Mouse (Mus musculus): ENCODE data around the gene Ptprn2. TPM values are rescaled to one million over a fixed set of nuclear protein-coding genes. Genes with fewer than 3 reads are reported as not detected.

Ptprn2 gene
- polyA plus RNA-seq, 1 experiment: 0.40 TPM

GRCm38 (mm10) chr12:116806089-116806488, 320.6 kb downstream of the Ptprn2 start:
- Histone ChIP-seq H3K27ac (ENCODE audit: control insufficient read depth, insufficient read depth, low read depth, low read length) (no peak overlapping the region), H3K27me3 (ENCODE audit: control insufficient read depth, insufficient read depth, low read length) (no peaks in the 10 kb centered on the region), H3K36me3 (ENCODE audit: control insufficient read depth, insufficient read depth, low read length) (no peaks in the 10 kb centered on the region), H3K4me3 (ENCODE audit: control insufficient read depth, low read depth, low read length) (no peak overlapping the region), H3K4me1 (ENCODE audit: control insufficient read depth, insufficient read depth, low read length) (no peaks in the 10 kb centered on the region)
- no peak for TF ChIP-seq CTCF (IDR thresholded peaks at IDR 0.05; ENCODE audit: control insufficient read depth, insufficient read depth, insufficient replicate concordance, low read depth, low read length)
- no peak for TF ChIP-seq POLR2A (IDR thresholded peaks at IDR 0.05; ENCODE audit: control insufficient read depth, low read depth, low read length)

GRCm38 (mm10) chr12:116813012-116813411, 327.5 kb downstream of the Ptprn2 start:
- Histone ChIP-seq H3K4me1 (ENCODE audit: control insufficient read depth, insufficient read depth, low read length) (peaks cover 7% of the 10 kb centered on the region; the same call in 1 of the 2 replicates), H3K27me3 (ENCODE audit: control insufficient read depth, insufficient read depth, low read length) (no peaks in the 10 kb centered on the region), H3K4me3 (ENCODE audit: control insufficient read depth, low read depth, low read length) (no peak overlapping the region), H3K27ac (ENCODE audit: control insufficient read depth, insufficient read depth, low read depth, low read length) (no peak overlapping the region), H3K36me3 (ENCODE audit: control insufficient read depth, insufficient read depth, low read length) (no peaks in the 10 kb centered on the region)
- TF ChIP-seq CTCF (IDR thresholded peaks at IDR 0.05; ENCODE audit: control insufficient read depth, insufficient read depth, insufficient replicate concordance, low read depth, low read length): no peak
- no peak for TF ChIP-seq POLR2A (IDR thresholded peaks at IDR 0.05; ENCODE audit: control insufficient read depth, low read depth, low read length)

- TF ChIP-seq POLR2A (IDR thresholded peaks at IDR 0.05; ENCODE audit: control insufficient read depth, low read depth, low read length) (no peak), CTCF (IDR thresholded peaks at IDR 0.05; ENCODE audit: control insufficient read depth, insufficient read depth, insufficient replicate concordance, low read depth, low read length) (no peak)
- Histone ChIP-seq H3K27ac (ENCODE audit: control insufficient read depth, insufficient read depth, low read depth, low read length) (no peak overlapping the region), H3K4me3 (ENCODE audit: control insufficient read depth, low read depth, low read length) (no peak overlapping the region), H3K36me3 (ENCODE audit: control insufficient read depth, insufficient read depth, low read length) (no peaks in the 10 kb centered on the region), H3K4me1 (ENCODE audit: control insufficient read depth, insufficient read depth, low read length) (peaks cover 7% of the 10 kb centered on the region; the same call in 1 of the 2 replicates), H3K27me3 (ENCODE audit: control insufficient read depth, insufficient read depth, low read length) (no peaks in the 10 kb centered on the region)
Observed at GRCm38 (mm10) chr12:116819836-116820235, 334.3 kb downstream of the Ptprn2 start.

GRCm38 (mm10) chr12:116823341-116823740, 337.8 kb downstream of the Ptprn2 start:
- no peak overlapping the region for H3K27ac ChIP-seq (ENCODE audit: control insufficient read depth, insufficient read depth, low read depth, low read length)
- H3K36me3 ChIP-seq (ENCODE audit: control insufficient read depth, insufficient read depth, low read length): no peaks in the 10 kb centered on the region
- TF ChIP-seq CTCF (IDR thresholded peaks at IDR 0.05; ENCODE audit: control insufficient read depth, insufficient read depth, insufficient replicate concordance, low read depth, low read length): no peak
- TF ChIP-seq POLR2A (IDR thresholded peaks at IDR 0.05; ENCODE audit: control insufficient read depth, low read depth, low read length): no peak

GRCm38 (mm10) chr12:116827748-116828147, 342.2 kb downstream of the Ptprn2 start:
- H3K4me1 ChIP-seq (ENCODE audit: control insufficient read depth, insufficient read depth, low read length): no peaks in the 10 kb centered on the region
- H3K27ac ChIP-seq (ENCODE audit: control insufficient read depth, insufficient read depth, low read depth, low read length): no peak overlapping the region
- H3K4me3 ChIP-seq (ENCODE audit: control insufficient read depth, low read depth, low read length): peak overlapping the region; percentile 35
- TF ChIP-seq CTCF (IDR thresholded peaks at IDR 0.05; ENCODE audit: control insufficient read depth, insufficient read depth, insufficient replicate concordance, low read depth, low read length) (peak; percentile 56; the same call in 1 of the 2 replicates), POLR2A (IDR thresholded peaks at IDR 0.05; ENCODE audit: control insufficient read depth, low read depth, low read length) (no peak)
- H3K27me3 ChIP-seq (ENCODE audit: control insufficient read depth, insufficient read depth, low read length): no peaks in the 10 kb centered on the region
- no peaks in the 10 kb centered on the region for H3K36me3 ChIP-seq (ENCODE audit: control insufficient read depth, insufficient read depth, low read length)

More at GRCm38 (mm10) chr12:116823341-116823740, 337.8 kb downstream of the Ptprn2 start:
- Histone ChIP-seq H3K27me3 (ENCODE audit: control insufficient read depth, insufficient read depth, low read length) (no peaks in the 10 kb centered on the region), H3K4me1 (ENCODE audit: control insufficient read depth, insufficient read depth, low read length) (no peaks in the 10 kb centered on the region), H3K4me3 (ENCODE audit: control insufficient read depth, low read depth, low read length) (no peak overlapping the region)

- no peak overlapping the region for H3K27ac ChIP-seq (ENCODE audit: control insufficient read depth, insufficient read depth, low read depth, low read length)
- no peak for TF ChIP-seq CTCF (IDR thresholded peaks at IDR 0.05; ENCODE audit: control insufficient read depth, insufficient read depth, insufficient replicate concordance, low read depth, low read length)
- TF ChIP-seq POLR2A (IDR thresholded peaks at IDR 0.05; ENCODE audit: control insufficient read depth, low read depth, low read length): no peak
Observed at GRCm38 (mm10) chr12:116838611-116839192, 353.2 kb downstream of the Ptprn2 start.

GRCm38 (mm10) chr12:116842723-116843272, 357.3 kb downstream of the Ptprn2 start:
- TF ChIP-seq POLR2A (IDR thresholded peaks at IDR 0.05; ENCODE audit: control insufficient read depth, low read depth, low read length) (no peak), CTCF (IDR thresholded peaks at IDR 0.05; ENCODE audit: control insufficient read depth, insufficient read depth, insufficient replicate concordance, low read depth, low read length) (no peak)
- H3K4me1 ChIP-seq (ENCODE audit: control insufficient read depth, insufficient read depth, low read length): no peaks in the 10 kb centered on the region
- no peak overlapping the region for H3K4me3 ChIP-seq (ENCODE audit: control insufficient read depth, low read depth, low read length)
- no peak overlapping the region for H3K27ac ChIP-seq (ENCODE audit: control insufficient read depth, insufficient read depth, low read depth, low read length)
- H3K36me3 ChIP-seq (ENCODE audit: control insufficient read depth, insufficient read depth, low read length): no peaks in the 10 kb centered on the region
- no peaks in the 10 kb centered on the region for H3K27me3 ChIP-seq (ENCODE audit: control insufficient read depth, insufficient read depth, low read length)

More at GRCm38 (mm10) chr12:116838611-116839192, 353.2 kb downstream of the Ptprn2 start:
- Histone ChIP-seq H3K4me1 (ENCODE audit: control insufficient read depth, insufficient read depth, low read length) (no peaks in the 10 kb centered on the region), H3K27me3 (ENCODE audit: control insufficient read depth, insufficient read depth, low read length) (no peaks in the 10 kb centered on the region), H3K36me3 (ENCODE audit: control insufficient read depth, insufficient read depth, low read length) (no peaks in the 10 kb centered on the region), H3K4me3 (ENCODE audit: control insufficient read depth, low read depth, low read length) (no peak overlapping the region)
